Mouse (Mus musculus): Measurements from ENCODE around the gene Folr1. TPM values are rescaled to one million over a fixed set of nuclear protein-coding genes. Genes with fewer than 3 reads are reported as not detected.

Gene Folr1
- polyA plus RNA-seq, 1 experiment from 2014 or later, result 3.2 TPM

- TF ChIP-seq CTCF (IDR thresholded peaks at IDR 0.05; ENCODE audit: low read depth) (no peak), EP300 (optimal IDR thresholded peaks at IDR 0.05) (no peak)
- Histone ChIP-seq H3K4me3 (ENCODE audit: low read depth, low read length) (peak within 1 kb of the TSS; percentile 82), H3K27me3 (ENCODE audit: control insufficient read depth, insufficient read depth, low read length) (no peaks in the 10 kb centered on the region), H3K27ac (replicated peaks) (peak within 1 kb of the TSS; percentile 96), H3K9ac (ENCODE audit: low read length) (peak within 1 kb of the TSS; percentile 95), H3K9me3 (ENCODE audit: control insufficient read depth, low read length) (no peaks in the 10 kb centered on the region), H3K4me2 (replicated peaks; ENCODE audit: low read depth) (peak within 1 kb of the TSS; percentile 65), H3K4me1 (replicated peaks; ENCODE audit: control insufficient read depth, insufficient read depth) (peaks cover 5% of the 10 kb centered on the region), H3K36me3 (ENCODE audit: control insufficient read depth, insufficient read depth, low read length) (peaks cover 6% of the 10 kb centered on the region)
- DNase-seq (ENCODE audit: low spot score) (no peak), ATAC-seq (ENCODE audit: low FRiP score, low TSS enrichment) (no peak)
- WGBS, result 9% methylated on average over 11 of the region's 11 CpGs
These were observed 35.7 kb upstream of the Folr1 start, which contains the start of gene Tomt for GRCm38 (mm10) chr7:101906287-101906681. Tomt (minus strand) TSS chr7:101906359.

DNA sequence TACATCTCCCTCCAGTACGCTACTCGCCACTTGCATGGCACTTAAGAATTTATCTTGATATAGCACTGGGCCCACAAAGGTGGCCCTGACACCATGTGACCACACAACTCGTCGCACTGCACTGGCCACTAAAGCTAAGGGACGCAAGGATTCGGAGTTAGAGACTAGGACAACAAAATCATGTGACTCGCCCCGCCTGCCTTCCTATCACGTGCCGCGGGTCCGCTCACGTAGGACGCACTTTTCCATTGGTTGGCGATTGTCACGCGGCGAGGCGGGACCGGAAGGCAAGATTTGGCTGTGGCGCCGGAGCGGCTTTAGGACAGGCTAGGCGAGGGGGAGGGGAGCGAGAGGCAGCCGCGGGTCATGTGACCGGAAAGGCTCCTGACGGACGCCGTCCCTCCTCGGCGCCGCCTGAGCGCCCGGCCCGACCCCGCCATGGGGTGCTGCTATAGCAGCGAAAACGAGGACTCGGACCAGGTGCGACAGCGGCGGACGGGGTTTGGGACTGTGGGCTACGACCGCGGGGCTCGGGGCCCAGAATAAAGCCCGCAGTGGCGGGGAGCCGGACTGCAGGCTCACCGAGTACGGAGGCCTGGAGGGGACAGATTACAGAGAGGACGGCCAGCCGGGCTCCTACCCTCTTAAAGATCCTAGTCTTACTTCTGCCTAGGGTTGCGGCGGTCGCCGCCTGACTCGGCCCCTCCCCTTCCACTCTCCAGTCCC, 35.1 kb upstream of the Folr1 start, which contains the start of gene Lamtor1:
Gene Lamtor1, plus strand, starts transcription at position 344 of the 726 bp plus-strand sequence.
- Histone ChIP-seq H3K9me3 (ENCODE audit: control insufficient read depth, low read length) (no peaks in the 10 kb centered on the region), H3K9ac (ENCODE audit: low read length) (peak within 1 kb of the TSS; percentile 95), H3K36me3 (ENCODE audit: control insufficient read depth, insufficient read depth, low read length) (peaks cover 3% of the 10 kb centered on the region), H3K27ac (replicated peaks) (peak within 1 kb of the TSS; percentile 96), H3K4me1 (replicated peaks; ENCODE audit: control insufficient read depth, insufficient read depth) (peaks cover 5% of the 10 kb centered on the region), H3K4me3 (ENCODE audit: low read depth, low read length) (peak within 1 kb of the TSS; percentile 82), H3K4me2 (replicated peaks; ENCODE audit: low read depth) (peak within 1 kb of the TSS; percentile 65), H3K27me3 (ENCODE audit: control insufficient read depth, insufficient read depth, low read length) (no peaks in the 10 kb centered on the region)
- DNase-seq (ENCODE audit: low spot score) (peak; percentile 100), ATAC-seq (ENCODE audit: low FRiP score, low TSS enrichment) (peak; percentile 97)
- peak; percentile 3 for TF ChIP-seq EP300 (optimal IDR thresholded peaks at IDR 0.05)
- 0 out of 2 replicates have a peak, but pooled peaks have one; percentile 7 for TF ChIP-seq CTCF (IDR thresholded peaks at IDR 0.05; ENCODE audit: low read depth)
- WGBS, result under 1% methylated on average over 59 of the region's 61 CpGs

DNA sequence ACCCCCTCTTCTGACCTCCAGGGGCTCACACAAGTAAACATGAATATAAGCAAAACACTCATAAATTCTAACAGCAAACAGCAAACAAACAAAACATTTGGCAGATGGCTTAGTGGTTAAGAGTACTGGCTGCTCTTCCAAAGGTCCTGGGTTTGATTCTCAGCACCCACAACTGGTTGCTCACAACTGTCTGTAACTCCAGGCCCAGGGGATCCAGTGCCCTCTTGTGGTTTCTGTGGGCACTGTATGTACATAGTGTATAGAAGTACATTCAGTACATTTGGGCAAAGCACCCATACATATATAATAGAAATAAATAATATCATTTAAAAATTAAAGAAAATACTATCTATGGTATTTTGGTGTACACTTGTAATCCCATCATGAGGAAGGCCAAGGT, 32.3 kb upstream of the Folr1 start:
- no peak for DNase-seq (ENCODE audit: low spot score)
- no peaks in the 10 kb centered on the region for H3K9me3 ChIP-seq (ENCODE audit: control insufficient read depth, low read length)
- H3K4me1 ChIP-seq (replicated peaks; ENCODE audit: control insufficient read depth, insufficient read depth), result peaks cover 5% of the 10 kb centered on the region

GRCm38 (mm10) chr7:101901969-101902368, 31.4 kb upstream of the Folr1 start:
- peaks cover 5% of the 10 kb centered on the region for H3K4me1 ChIP-seq (replicated peaks; ENCODE audit: control insufficient read depth, insufficient read depth)
- H3K36me3 ChIP-seq (ENCODE audit: control insufficient read depth, insufficient read depth, low read length), result no peaks in the 10 kb centered on the region
- ATAC-seq (ENCODE audit: low FRiP score, low TSS enrichment), result no peak
- TF ChIP-seq EP300 (optimal IDR thresholded peaks at IDR 0.05) (no peak), CTCF (IDR thresholded peaks at IDR 0.05; ENCODE audit: low read depth) (no peak)
- WGBS, result 96% methylated on average over 10 of the region's 10 CpGs
- H3K27ac ChIP-seq (replicated peaks), result no peak overlapping the region
- H3K9ac ChIP-seq (ENCODE audit: low read length), result no peak overlapping the region
- H3K9me3 ChIP-seq (ENCODE audit: control insufficient read depth, low read length), result no peaks in the 10 kb centered on the region
- H3K4me3 ChIP-seq (ENCODE audit: low read depth, low read length), result no peak overlapping the region
- DNase-seq (ENCODE audit: low spot score), result no peak
- no peak overlapping the region for H3K4me2 ChIP-seq (replicated peaks; ENCODE audit: low read depth)
- H3K27me3 ChIP-seq (ENCODE audit: control insufficient read depth, insufficient read depth, low read length), result no peaks in the 10 kb centered on the region

More for the DNA sequence above, 32.3 kb upstream of the Folr1 start:
- Histone ChIP-seq H3K9ac (ENCODE audit: low read length) (no peak overlapping the region), H3K4me3 (ENCODE audit: low read depth, low read length) (no peak overlapping the region), H3K27ac (replicated peaks) (no peak overlapping the region), H3K4me2 (replicated peaks; ENCODE audit: low read depth) (no peak overlapping the region), H3K27me3 (ENCODE audit: control insufficient read depth, insufficient read depth, low read length) (no peaks in the 10 kb centered on the region), H3K36me3 (ENCODE audit: control insufficient read depth, insufficient read depth, low read length) (no peaks in the 10 kb centered on the region)
- ATAC-seq (ENCODE audit: low FRiP score, low TSS enrichment), result no peak
- TF ChIP-seq CTCF (IDR thresholded peaks at IDR 0.05; ENCODE audit: low read depth), result peak; percentile 39; the same call in 1 of the 2 replicates
- no peak for TF ChIP-seq EP300 (optimal IDR thresholded peaks at IDR 0.05)

GRCm38 (mm10) chr7:101900331-101901097, 29.9 kb upstream of the Folr1 start:
- TF ChIP-seq CTCF (IDR thresholded peaks at IDR 0.05; ENCODE audit: low read depth) (no peak), EP300 (optimal IDR thresholded peaks at IDR 0.05) (no peak)

More at GRCm38 (mm10) chr7:101900331-101901097, 29.9 kb upstream of the Folr1 start:
- no peak for ATAC-seq (ENCODE audit: low FRiP score, low TSS enrichment)
- Histone ChIP-seq H3K36me3 (ENCODE audit: control insufficient read depth, insufficient read depth, low read length) (no peaks in the 10 kb centered on the region), H3K4me2 (replicated peaks; ENCODE audit: low read depth) (no peak overlapping the region), H3K27me3 (ENCODE audit: control insufficient read depth, insufficient read depth, low read length) (no peaks in the 10 kb centered on the region), H3K27ac (replicated peaks) (no peak overlapping the region), H3K4me1 (replicated peaks; ENCODE audit: control insufficient read depth, insufficient read depth) (no peaks in the 10 kb centered on the region), H3K4me3 (ENCODE audit: low read depth, low read length) (no peak overlapping the region), H3K9me3 (ENCODE audit: control insufficient read depth, low read length) (no peaks in the 10 kb centered on the region), H3K9ac (ENCODE audit: low read length) (no peak overlapping the region)
- no peak for DNase-seq (ENCODE audit: low spot score)
- 87% methylated on average over 16 of the region's 16 CpGs for WGBS

All from stomach, postnatal 0 days (tissue).